Mouse (Mus musculus) liver, embryonic 13.5 days (tissue): ENCODE measurements at regions not wholly inside any gene's neighbourhood (a gene's known extent, or its start where the extent isn't known, plus 50 kb on each side); places are given as distances from the start of the nearest gene placed in this dataset.
A peak's percentile ranks its signal among the peaks of the same experiment; 100 is the strongest.

Source experiments
- ATAC-seq: fragments of 200-750 bp; cut with Nextera tagmentation; 2 replicates; pipeline ENCODE4 v1.8.0; 2017; ENCODE audit warnings: low read depth, mild to moderate bottlenecking, moderate number of reproducible peaks, moderate library complexity
- DNase-seq: peaks from one replicate; pipeline ENCODE4 v3.0.0; 2022
- H3K27ac ChIP-seq: fragments of 300-500 bp; sonication (generic); 2 replicates; pipeline ENCODE4 v1.5.1; 2015; ENCODE audit warnings: moderate library complexity, mild to moderate bottlenecking, inconsistent platforms
- H3K27me3 ChIP-seq: fragments of 300-500 bp; sonication (generic); 2 replicates; pipeline ENCODE4 v1.6.1; 2015; ENCODE audit warnings: mild to moderate bottlenecking, inconsistent platforms
- H3K36me3 ChIP-seq: fragments of 300-500 bp; sonication (generic); 2 replicates; pipeline ENCODE4 v1.6.1; 2015; ENCODE audit warnings: mild to moderate bottlenecking, inconsistent platforms
- H3K4me1 ChIP-seq: fragments of 300-500 bp; sonication (generic); replicated peaks from 2 replicates; pipeline ENCODE4 v1.6.1; 2015; ENCODE audit warnings: inconsistent platforms
- H3K4me2 ChIP-seq: fragments of 300-500 bp; sonication (generic); 2 replicates; pipeline ENCODE4 v1.6.1; 2015; ENCODE audit warnings: inconsistent platforms, mild to moderate bottlenecking, moderate library complexity
- H3K4me3 ChIP-seq: fragments of 300-500 bp; sonication (generic); replicated peaks from 2 replicates; pipeline ENCODE4 v1.5.1; 2015; ENCODE audit warnings: mild to moderate bottlenecking, inconsistent platforms
- H3K9ac ChIP-seq: fragments of 300-500 bp; sonication (generic); 2 replicates; pipeline ENCODE4 v1.6.1; 2015; ENCODE audit warnings: mild to moderate bottlenecking, inconsistent platforms
- H3K9me3 ChIP-seq: fragments of 300-500 bp; sonication (generic); replicated peaks from 2 replicates; pipeline ENCODE4 v1.6.1; 2016; ENCODE audit warnings: inconsistent platforms
- WGBS: fragments of 180-500 bp; shearing (Covaris S2); methylation state at CpG from one replicate; pipeline ENCODE4 v1.1.7; 2015; ENCODE audit not compliant: insufficient replicate concordance; 5-methylcytosine and 5-hydroxymethylcytosine counted together

- Histone ChIP-seq H3K4me1 (no peaks in the 10 kb centered on the region), H3K27ac (no peak overlapping the region), H3K4me2 (no peak overlapping the region), H3K9me3 (no peaks in the 10 kb centered on the region), H3K9ac (no peak overlapping the region), H3K36me3 (no peaks in the 10 kb centered on the region), H3K27me3 (peaks cover 14% of the 10 kb centered on the region; the same call in 1 of the 2 replicates), H3K4me3 (no peak overlapping the region)
- WGBS = 68% methylated on average over 14 of the region's 14 CpGs
- no peak for DNase-seq
- ATAC-seq = no peak
These were observed 96.0 kb upstream of the St6galnac5 start for GRCm38 (mm10) chr3:153077846-153078703.

GRCm38 (mm10) chr3:153072200-153072919, 90.3 kb upstream of the St6galnac5 start:
- Histone ChIP-seq H3K4me2 (no peak overlapping the region), H3K4me1 (peaks cover 26% of the 10 kb centered on the region), H3K27me3 (peaks cover 10% of the 10 kb centered on the region; the same call in 1 of the 2 replicates), H3K4me3 (no peak overlapping the region), H3K36me3 (no peaks in the 10 kb centered on the region), H3K27ac (no peak overlapping the region), H3K9ac (no peak overlapping the region), H3K9me3 (no peaks in the 10 kb centered on the region)
- DNase-seq = no peak
- 55% methylated on average over 10 of the region's 10 CpGs for WGBS
- no peak for ATAC-seq

DNA sequence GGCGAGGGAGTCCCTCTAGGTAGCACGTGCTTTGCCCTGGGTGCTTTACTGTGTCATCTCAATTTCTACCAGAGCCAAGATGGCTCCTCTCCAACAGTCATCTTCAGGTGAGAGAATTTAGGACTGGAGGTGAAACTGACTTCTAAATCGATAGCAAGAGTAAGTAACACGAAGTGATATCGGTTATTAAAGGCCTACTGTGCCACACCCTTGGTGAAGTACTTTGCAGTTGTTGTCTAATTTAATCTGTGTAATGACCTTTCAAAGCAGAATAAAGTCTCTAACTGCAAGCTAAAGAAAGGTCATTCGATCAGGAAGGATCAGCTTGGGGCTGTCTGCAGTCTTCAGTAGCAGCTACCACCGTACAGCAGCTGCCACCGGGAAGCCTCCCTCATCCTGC, 89.5 kb upstream of the St6galnac5 start:
- peak overlapping the region; percentile 39; the same call in 1 of the 2 replicates for H3K27ac ChIP-seq
- H3K36me3 ChIP-seq = no peaks in the 10 kb centered on the region
- H3K27me3 ChIP-seq = peaks cover 10% of the 10 kb centered on the region; the same call in 1 of the 2 replicates
- peak; percentile 62 for ATAC-seq
- H3K4me3 ChIP-seq = no peak overlapping the region
- H3K4me2 ChIP-seq = peak overlapping the region; percentile 15; the same call in 1 of the 2 replicates
- DNase-seq = no peak
- no peak overlapping the region for H3K9ac ChIP-seq
- H3K4me1 ChIP-seq = peaks cover 26% of the 10 kb centered on the region
- WGBS = 80% methylated on average over 8 of the region's 8 CpGs
- H3K9me3 ChIP-seq = no peaks in the 10 kb centered on the region

- 31% methylated on average over 3 of the region's 3 CpGs for WGBS
- no peaks in the 10 kb centered on the region for H3K36me3 ChIP-seq
- H3K9me3 ChIP-seq = no peaks in the 10 kb centered on the region
- H3K4me3 ChIP-seq = no peak overlapping the region
- peak; percentile 34 for DNase-seq
- peaks cover 7% of the 10 kb centered on the region; the same call in 1 of the 2 replicates for H3K27me3 ChIP-seq
- peak overlapping the region; percentile 56; the same call in 1 of the 2 replicates for H3K27ac ChIP-seq
- peaks cover 26% of the 10 kb centered on the region for H3K4me1 ChIP-seq
- no peak overlapping the region for H3K9ac ChIP-seq
- peak; percentile 97 for ATAC-seq
- H3K4me2 ChIP-seq = peak overlapping the region; percentile 29
These were observed 89.1 kb upstream of the St6galnac5 start for GRCm38 (mm10) chr3:153071123-153071522.

DNA sequence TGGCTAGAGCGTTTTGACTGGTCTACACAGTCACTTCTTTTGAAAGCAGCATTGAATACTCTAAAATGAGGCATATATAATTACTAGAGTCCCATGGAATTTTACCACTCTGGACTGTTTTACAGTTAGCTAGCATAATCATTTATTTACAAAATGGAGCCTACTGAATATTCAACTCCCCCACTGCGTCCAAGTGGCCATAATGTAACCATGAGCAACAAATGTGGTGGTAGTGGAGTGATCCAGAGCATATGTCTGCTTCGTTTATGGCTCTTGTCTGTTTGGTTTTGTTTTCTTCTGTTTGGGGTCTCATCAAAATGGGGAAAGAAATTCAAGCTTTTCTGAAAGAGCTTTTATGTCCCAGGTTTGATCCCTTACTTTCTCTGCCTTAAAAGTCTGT, 83.8 kb upstream of the St6galnac5 start:
- peaks cover 16% of the 10 kb centered on the region for H3K4me1 ChIP-seq
- no peak overlapping the region for H3K4me2 ChIP-seq
- no peak for DNase-seq
- H3K27me3 ChIP-seq = no peaks in the 10 kb centered on the region
- no peaks in the 10 kb centered on the region for H3K36me3 ChIP-seq
- WGBS = 54% methylated on average over 3 of the region's 3 CpGs
- ATAC-seq = no peak
- no peak overlapping the region for H3K4me3 ChIP-seq
- H3K9ac ChIP-seq = no peak overlapping the region
- H3K27ac ChIP-seq = no peak overlapping the region
- no peaks in the 10 kb centered on the region for H3K9me3 ChIP-seq

- Histone ChIP-seq H3K27me3 (no peaks in the 10 kb centered on the region), H3K4me1 (no peaks in the 10 kb centered on the region), H3K36me3 (no peaks in the 10 kb centered on the region), H3K27ac (no peak overlapping the region), H3K9ac (no peak overlapping the region), H3K4me2 (no peak overlapping the region), H3K4me3 (no peak overlapping the region), H3K9me3 (no peaks in the 10 kb centered on the region; the same call in 1 of the 2 replicates)
- ATAC-seq = no peak
- no peak for DNase-seq
- WGBS = 84% methylated on average over 3 of the region's 3 CpGs
These were observed 71.1 kb upstream of the St6galnac5 start for GRCm38 (mm10) chr3:153053163-153053562.

- DNase-seq = no peak
- H3K36me3 ChIP-seq = no peaks in the 10 kb centered on the region
- no peak for ATAC-seq
- no peak overlapping the region for H3K4me2 ChIP-seq
- H3K27ac ChIP-seq = no peak overlapping the region
- no peaks in the 10 kb centered on the region for H3K4me1 ChIP-seq
- no peaks in the 10 kb centered on the region for H3K27me3 ChIP-seq
- no peak overlapping the region for H3K4me3 ChIP-seq
- no peaks in the 10 kb centered on the region; the same call in 1 of the 2 replicates for H3K9me3 ChIP-seq
- no peak overlapping the region for H3K9ac ChIP-seq
These were observed 69.5 kb upstream of the St6galnac5 start for GRCm38 (mm10) chr3:153051566-153051965.

DNA sequence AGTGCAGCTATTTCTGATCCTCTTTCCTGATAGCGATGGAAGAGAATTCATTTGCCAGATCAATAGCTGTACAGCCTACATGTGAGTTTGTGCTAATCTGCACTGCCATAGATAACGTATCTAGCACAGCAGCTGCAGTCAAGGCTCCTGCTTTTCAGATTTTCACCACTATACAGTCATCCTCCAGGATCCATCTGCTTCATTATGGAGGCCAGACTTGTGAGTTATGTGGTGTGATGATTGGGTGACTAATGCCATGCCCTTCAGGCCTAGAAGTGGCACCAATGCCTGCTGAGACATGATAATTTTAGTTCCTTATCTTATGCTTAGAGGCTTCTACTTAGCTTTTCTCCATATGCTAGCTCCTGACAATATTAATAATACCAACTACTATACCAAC, 63.3 kb upstream of the St6galnac5 start:
- no peaks in the 10 kb centered on the region for H3K4me1 ChIP-seq
- H3K36me3 ChIP-seq = no peaks in the 10 kb centered on the region
- H3K9ac ChIP-seq = no peak overlapping the region
- ATAC-seq = peak; percentile 51; the same call in 1 of the 2 replicates
- no peak overlapping the region for H3K4me3 ChIP-seq
- H3K9me3 ChIP-seq = no peaks in the 10 kb centered on the region
- no peaks in the 10 kb centered on the region for H3K27me3 ChIP-seq
- DNase-seq = no peak
- H3K4me2 ChIP-seq = no peak overlapping the region
- WGBS = 65% methylated on average over 2 of the region's 2 CpGs
- H3K27ac ChIP-seq = no peak overlapping the region

GRCm38 (mm10) chr3:153033980-153034379, 51.9 kb upstream of the St6galnac5 start:
- Histone ChIP-seq H3K4me2 (no peak overlapping the region), H3K27me3 (no peaks in the 10 kb centered on the region), H3K36me3 (no peaks in the 10 kb centered on the region), H3K4me3 (no peak overlapping the region), H3K4me1 (no peaks in the 10 kb centered on the region), H3K27ac (no peak overlapping the region), H3K9ac (no peak overlapping the region), H3K9me3 (no peaks in the 10 kb centered on the region)
- no peak for ATAC-seq
- no peak for DNase-seq
- WGBS = 76% methylated on average over 6 of the region's 6 CpGs
